Mouse (Mus musculus): Measurements from ENCODE around the gene Cdkn1c. TPM values are rescaled to one million over a fixed set of nuclear protein-coding genes. Genes with fewer than 3 reads are reported as not detected.

The Cdkn1c gene
- polyA plus RNA-seq, 1 experiment from 2014 or later, result 1,694 TPM

Other genes starting within 250 kb of the Cdkn1c start
- gene Slc22a18, start 12.7 kb upstream of the Cdkn1c start, polyA plus RNA-seq (2015; fragmentation: Nextera tagmentation; extraction: Ambion mirVana), result 3.6 and 4.0 TPM in 2 replicates
- 6.3 and 8.8 TPM in 2 replicates for gene Phlda2, start 42.1 kb upstream of the Cdkn1c start, polyA plus RNA-seq (2015; fragmentation: Nextera tagmentation; extraction: Ambion mirVana)
- 216 and 218 TPM in 2 replicates for gene Nap1l4, start 88.1 kb upstream of the Cdkn1c start, polyA plus RNA-seq (2015; fragmentation: Nextera tagmentation; extraction: Ambion mirVana)
- gene Cars, start 139.0 kb upstream of the Cdkn1c start, polyA plus RNA-seq (2015; fragmentation: Nextera tagmentation; extraction: Ambion mirVana), result 61.8 and 63.3 TPM in 2 replicates
- 1.1 and 1.4 TPM in 2 replicates for gene Tnfrsf26, start 167.7 kb upstream of the Cdkn1c start, polyA plus RNA-seq (2015; fragmentation: Nextera tagmentation; extraction: Ambion mirVana)
- 9.0 and 11.1 TPM in 2 replicates for gene Tnfrsf22, start 188.6 kb upstream of the Cdkn1c start, polyA plus RNA-seq (2015; fragmentation: Nextera tagmentation; extraction: Ambion mirVana)
- gene Tnfrsf23, start 224.8 kb upstream of the Cdkn1c start, polyA plus RNA-seq (2015; fragmentation: Nextera tagmentation; extraction: Ambion mirVana), result 4.0 and 4.9 TPM in 2 replicates